Mouse (Mus musculus) cerebellum, postnatal 10 days (tissue): ENCODE measurements around the gene Btbd9.

Source experiments
- DNase-seq, 2 experiments: peaks; one replicate each; pipeline ENCODE4 v3.0.0; 2021; ENCODE audit warnings: mixed read lengths in 2 of 2

Btbd9 gene

GRCm38 (mm10) chr17:30197280-30198030 is 378.8 kb downstream of the Btbd9 start:
- DNase-seq = peak in 1 of 2 experiments; percentile 5

- DNase-seq = peak in 1 of 2 experiments; percentile 12
Observed at GRCm38 (mm10) chr17:30196401-30197279, 379.6 kb downstream of the Btbd9 start.

GRCm38 (mm10) chr17:30195591-30196183 is 380.6 kb downstream of the Btbd9 start:
- DNase-seq = peak in 1 of 2 experiments; percentile 5

GRCm38 (mm10) chr17:30194629-30195445 is 381.5 kb downstream of the Btbd9 start:
- DNase-seq = peak in 1 of 2 experiments; percentile 43

GRCm38 (mm10) chr17:30194091-30194490 is 382.2 kb downstream of the Btbd9 start:
- DNase-seq = peak in 1 of 2 experiments; percentile 1

- peak in 1 of 2 experiments; percentile 1 for DNase-seq
Observed at GRCm38 (mm10) chr17:30193615-30194014, 382.7 kb downstream of the Btbd9 start.

GRCm38 (mm10) chr17:30192416-30193005 is 383.8 kb downstream of the Btbd9 start:
- no peak for DNase-seq

- peak in 1 of 2 experiments; percentile 11 for DNase-seq
Observed at GRCm38 (mm10) chr17:30191097-30191640, 385.1 kb downstream of the Btbd9 start.

- peak in 1 of 2 experiments; percentile 69 for DNase-seq
Observed at GRCm38 (mm10) chr17:30188031-30188981, 388.0 kb downstream of the Btbd9 start.

GRCm38 (mm10) chr17:30187581-30187980 is 388.7 kb downstream of the Btbd9 start:
- no peak for DNase-seq

- no peak for DNase-seq
Observed at GRCm38 (mm10) chr17:30187154-30187553, 389.1 kb downstream of the Btbd9 start.

GRCm38 (mm10) chr17:30183561-30183960 is 392.7 kb downstream of the Btbd9 start:
- DNase-seq = peak; percentile 70 to 83

GRCm38 (mm10) chr17:30182063-30182462 is 394.2 kb downstream of the Btbd9 start:
- no peak for DNase-seq

- no peak for DNase-seq
Observed at GRCm38 (mm10) chr17:30181554-30181953, 394.7 kb downstream of the Btbd9 start.

- no peak for DNase-seq
Observed at GRCm38 (mm10) chr17:30180197-30180596, 396.1 kb downstream of the Btbd9 start.

GRCm38 (mm10) chr17:30178402-30178801 is 397.9 kb downstream of the Btbd9 start:
- peak; percentile 77 to 87 for DNase-seq

- peak; percentile 97 to 98 for DNase-seq
Observed at GRCm38 (mm10) chr17:30177435-30177834, 398.9 kb downstream of the Btbd9 start.
